Mouse (Mus musculus) liver, adult 2 months (tissue): ENCODE data around the gene Gm11034. TPM values are rescaled to one million over a fixed set of nuclear protein-coding genes. Genes with fewer than 3 reads are reported as not detected.

Experiments used
- DNase-seq: peaks from one replicate; pipeline ENCODE4 v3.0.0-alpha.2; 2011; ENCODE audit warnings: low read depth, low spot score; ENCODE audit errors: extremely low read depth
- H3K27ac ChIP-seq: fragments of 200-500 bp; replicated peaks from 2 replicates; pipeline ENCODE4 v1.5.1; 2012; ENCODE audit warnings: low read depth, mild to moderate bottlenecking, control low read depth, inconsistent platforms, low read length; ENCODE audit not compliant: insufficient read depth
- H3K27me3 ChIP-seq: fragments of 200-500 bp; 2 replicates; pipeline ENCODE4 v1.6.1; 2012; ENCODE audit warnings: mild to moderate bottlenecking, moderate library complexity, low read length, inconsistent platforms; ENCODE audit not compliant: control insufficient read depth, insufficient read depth
- H3K36me3 ChIP-seq: fragments of 200-500 bp; 2 replicates; pipeline ENCODE4 v1.6.1; 2012; ENCODE audit warnings: low read length, inconsistent platforms; ENCODE audit not compliant: control insufficient read depth, insufficient read depth
- H3K4me1 ChIP-seq: fragments of 200-500 bp; 2 replicates; pipeline ENCODE4 v1.6.1; 2011; ENCODE audit warnings: low read length; ENCODE audit not compliant: control insufficient read depth, insufficient read depth
- H3K4me3 ChIP-seq: fragments of 200-500 bp; 2 replicates; pipeline ENCODE4 v1.5.1; 2011; ENCODE audit warnings: low read depth, mild to moderate bottlenecking, control low read depth, low read length, moderate library complexity; ENCODE audit not compliant: insufficient read depth
- H3K79me2 ChIP-seq: fragments of 200-500 bp; 2 replicates; pipeline ENCODE4 v1.6.1; 2012; ENCODE audit warnings: inconsistent platforms, mild to moderate bottlenecking, low read length, moderate library complexity; ENCODE audit not compliant: control insufficient read depth, insufficient read depth
- H3K9ac ChIP-seq: fragments of 200-500 bp; 2 replicates; pipeline ENCODE4 v1.6.1; 2012; ENCODE audit warnings: low read depth, mild to moderate bottlenecking, control low read depth, inconsistent platforms, low read length
- CTCF ChIP-seq: fragments of 200-500 bp; IDR thresholded peaks from 2 replicates; pipeline ENCODE4 v1.5.1; 2011; ENCODE audit warnings: low read depth, low read length, control low read depth
- POLR2A ChIP-seq: fragments of 200-500 bp; IDR thresholded peaks from 2 replicates; pipeline ENCODE4 v1.6.1; 2011; ENCODE audit warnings: low read length, control low read depth; ENCODE audit not compliant: insufficient read depth; ENCODE audit errors: extremely low read depth
- WGBS: fragments of 180-500 bp; shearing (Covaris S2); methylation state at CpG from one replicate; pipeline ENCODE4 v1.1.7; 2018; 5-methylcytosine and 5-hydroxymethylcytosine counted together
- polyA plus RNA-seq: library from polyadenylated mRNA; depleted of rRNA; stranded (reverse); fragments of >200 nt; gene quantifications from 2 replicates; pipeline ENCODE4 v1.2.3, GENCODE M21; 2012; rRNA removed
- total RNA-seq: library from RNA; depleted of rRNA; stranded (reverse); fragments of >200 nt; gene quantifications from 2 replicates; pipeline ENCODE4 v1.2.3, GENCODE M21; 2014; rRNA removed

The Gm11034 gene
- total and polyA plus RNA-seq, 2 experiments: not detected

- Histone ChIP-seq H3K4me1 (no peaks in the 10 kb centered on the region), H3K9ac (no peak overlapping the region), H3K4me3 (no peak overlapping the region), H3K79me2 (no peaks in the 10 kb centered on the region), H3K36me3 (no peaks in the 10 kb centered on the region), H3K27me3 (no peaks in the 10 kb centered on the region), H3K27ac (no peak overlapping the region)
- DNase-seq: no peak
- TF ChIP-seq CTCF: no peak
- no peak for TF ChIP-seq POLR2A
- 87% methylated on average over 2 of the region's 2 CpGs for WGBS
Observed at GRCm38 (mm10) chr8:72187793-72188331, 25.6 kb downstream of the Gm11034 start.

DNA sequence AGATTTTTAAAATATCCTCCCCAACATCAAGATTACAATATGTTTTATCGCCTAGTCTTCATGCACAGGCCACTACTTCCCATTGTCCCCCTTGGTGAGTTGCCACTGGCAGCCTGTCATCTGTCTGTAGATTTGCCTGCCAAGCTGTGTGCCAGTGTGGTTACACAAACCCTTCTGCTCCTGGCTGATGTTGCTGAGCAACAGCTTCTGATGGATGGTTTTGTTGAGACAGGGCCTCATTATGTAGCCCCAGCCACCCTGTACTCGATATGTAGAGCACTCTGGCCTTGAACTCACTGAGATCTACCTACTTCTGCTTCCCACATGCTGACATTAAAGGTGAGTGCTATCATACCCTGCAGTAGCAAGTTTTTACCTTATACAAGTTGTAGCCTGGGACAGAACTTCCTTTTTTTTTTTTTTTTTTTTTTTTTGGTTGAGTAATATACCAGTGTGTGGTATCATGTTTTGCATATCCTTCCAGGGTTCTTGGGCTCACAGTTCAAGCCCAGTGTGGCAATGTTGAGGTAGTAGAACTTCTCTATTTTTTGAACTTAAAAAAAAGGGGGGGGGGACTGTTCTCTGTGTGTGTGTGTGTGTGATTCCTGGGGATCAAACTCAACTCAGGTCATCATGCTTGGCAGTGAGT lies 29.8 kb downstream of the Gm11034 start:
- no peaks in the 10 kb centered on the region for H3K79me2 ChIP-seq
- no peak overlapping the region for H3K27ac ChIP-seq
- peaks cover 15% of the 10 kb centered on the region for H3K36me3 ChIP-seq
- H3K4me1 ChIP-seq: no peaks in the 10 kb centered on the region
- H3K27me3 ChIP-seq: no peaks in the 10 kb centered on the region
- WGBS: 63% methylated on average over 2 of the region's 2 CpGs
- DNase-seq: peak; percentile 37
- no peak overlapping the region for H3K4me3 ChIP-seq
- TF ChIP-seq POLR2A (no peak), CTCF (no peak)
- no peak overlapping the region for H3K9ac ChIP-seq

GRCm38 (mm10) chr8:72177346-72177925 lies 36.0 kb downstream of the Gm11034 start:
- no peak overlapping the region for H3K27ac ChIP-seq
- WGBS: 78% methylated on average over 5 of the region's 5 CpGs
- no peaks in the 10 kb centered on the region for H3K27me3 ChIP-seq
- DNase-seq: peak; percentile 37
- H3K36me3 ChIP-seq: peaks cover 39% of the 10 kb centered on the region
- no peak overlapping the region for H3K4me3 ChIP-seq
- TF ChIP-seq CTCF: peak; percentile 74
- TF ChIP-seq POLR2A: no peak
- H3K9ac ChIP-seq: no peak overlapping the region
- no peaks in the 10 kb centered on the region for H3K4me1 ChIP-seq
- H3K79me2 ChIP-seq: no peaks in the 10 kb centered on the region

DNA sequence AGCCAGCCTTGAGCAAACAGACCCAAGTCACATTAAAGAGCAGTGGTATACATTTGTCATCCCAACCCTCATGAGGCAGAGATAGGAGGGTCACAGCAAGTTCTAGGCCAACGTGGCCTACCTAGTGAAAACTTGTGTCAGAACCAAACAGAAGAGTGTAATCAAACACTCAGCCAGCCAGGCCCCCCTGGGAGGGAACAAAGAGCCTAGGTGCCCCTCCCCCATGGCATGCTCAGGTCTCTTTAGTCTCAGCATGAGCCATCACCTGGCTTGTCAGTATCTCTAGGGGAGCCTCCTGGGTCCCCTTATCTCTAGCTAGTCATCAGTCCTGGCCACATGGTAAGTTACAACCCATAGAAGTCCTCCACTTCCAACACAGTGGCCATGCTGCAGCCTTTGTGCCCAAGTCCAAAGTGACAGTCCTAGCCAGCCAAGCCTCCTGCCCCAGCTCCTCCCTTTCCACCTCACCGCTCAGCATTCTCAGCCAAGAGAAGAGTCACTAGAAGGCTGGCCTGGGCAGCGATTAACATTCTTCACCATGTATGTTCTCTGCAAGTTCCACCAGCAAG lies 43.7 kb downstream of the Gm11034 start:
- 20% methylated on average over 3 of the region's 3 CpGs for WGBS
- H3K4me1 ChIP-seq: peaks cover 8% of the 10 kb centered on the region
- H3K4me3 ChIP-seq: no peak overlapping the region
- peak; percentile 95 for DNase-seq
- H3K27ac ChIP-seq: peak overlapping the region; percentile 89
- peaks cover 9% of the 10 kb centered on the region; the same call in 1 of the 2 replicates for H3K79me2 ChIP-seq
- no peaks in the 10 kb centered on the region for H3K27me3 ChIP-seq
- TF ChIP-seq CTCF (no peak), POLR2A (0 out of 2 replicates have a peak, but pooled peaks have one; percentile 4)
- peaks cover 31% of the 10 kb centered on the region for H3K36me3 ChIP-seq
- no peak overlapping the region for H3K9ac ChIP-seq

- Histone ChIP-seq H3K9ac (no peak overlapping the region), H3K4me3 (no peak overlapping the region), H3K27me3 (no peaks in the 10 kb centered on the region), H3K79me2 (peaks cover 9% of the 10 kb centered on the region; the same call in 1 of the 2 replicates), H3K36me3 (peaks cover 31% of the 10 kb centered on the region), H3K27ac (peak overlapping the region; percentile 89), H3K4me1 (peaks cover 8% of the 10 kb centered on the region)
- DNase-seq: peak; percentile 28
- WGBS: 84% methylated on average over 3 of the region's 3 CpGs
- TF ChIP-seq CTCF (no peak), POLR2A (no peak)
Observed at GRCm38 (mm10) chr8:72169098-72169668, 44.3 kb downstream of the Gm11034 start.

Other genes starting within 250 kb of the Gm11034 start
- gene Cyp4f18, start 204.0 kb downstream of the Gm11034 start, total RNA-seq: 0.74 TPM in 2 replicates
- 0.36 and 1.2 TPM in 2 replicates for gene Cyp4f18, start 204.0 kb downstream of the Gm11034 start, polyA plus RNA-seq
- gene Olfr372, start 172.4 kb downstream of the Gm11034 start, total RNA-seq: not detected in 2 replicates
- not detected in 2 replicates for gene Olfr372, start 172.4 kb downstream of the Gm11034 start, polyA plus RNA-seq
- gene Olfr373, start 130.5 kb downstream of the Gm11034 start, total RNA-seq: not detected in 2 replicates
- not detected in 2 replicates for gene Olfr373, start 130.5 kb downstream of the Gm11034 start, polyA plus RNA-seq
- gene Olfr374, start 106.6 kb downstream of the Gm11034 start, total RNA-seq: not detected in 2 replicates
- gene Olfr374, start 106.6 kb downstream of the Gm11034 start, polyA plus RNA-seq: not detected in 2 replicates
- 23.8 and 26.7 TPM in 2 replicates for gene Tpm4, start 78.7 kb downstream of the Gm11034 start, total RNA-seq
- gene Tpm4, start 78.7 kb downstream of the Gm11034 start, polyA plus RNA-seq: 6.9 and 10.1 TPM in 2 replicates
- 91.4 and 101 TPM in 2 replicates for gene Rab8a, start 52.4 kb downstream of the Gm11034 start, total RNA-seq
- 27.5 and 61.4 TPM in 2 replicates for gene Rab8a, start 52.4 kb downstream of the Gm11034 start, polyA plus RNA-seq
- 0.07 and 0.18 TPM in 2 replicates for gene Hsh2d, start 24.0 kb downstream of the Gm11034 start, total RNA-seq
- 0.07 and 0.11 TPM in 2 replicates for gene Hsh2d, start 24.0 kb downstream of the Gm11034 start, polyA plus RNA-seq
- 1.1 and 2.6 TPM in 2 replicates for gene Cib3, start 799 bp downstream of the Gm11034 start, total RNA-seq
- gene Cib3, start 799 bp downstream of the Gm11034 start, polyA plus RNA-seq: 0.60 and 1.5 TPM in 2 replicates
- 28.6 and 29.5 TPM in 2 replicates for gene Fam32a, start 6.1 kb upstream of the Gm11034 start, total RNA-seq
- 18.8 and 28.4 TPM in 2 replicates for gene Fam32a, start 6.1 kb upstream of the Gm11034 start, polyA plus RNA-seq
- 7.9 and 14.9 TPM in 2 replicates for gene Ap1m1, start 26.4 kb upstream of the Gm11034 start, total RNA-seq
- gene Ap1m1, start 26.4 kb upstream of the Gm11034 start, polyA plus RNA-seq: 38.9 and 39.4 TPM in 2 replicates
- gene Gm10282, start 91.6 kb upstream of the Gm11034 start, total RNA-seq: 0.54 and 1.0 TPM in 2 replicates
- 0.37 and 0.42 TPM in 2 replicates for gene Gm10282, start 91.6 kb upstream of the Gm11034 start, polyA plus RNA-seq
- 2.7 and 2.8 TPM in 2 replicates for gene Klf2, start 105.4 kb upstream of the Gm11034 start, total RNA-seq
- gene Klf2, start 105.4 kb upstream of the Gm11034 start, polyA plus RNA-seq: 4.4 and 6.0 TPM in 2 replicates
- gene Eps15l1, start 207.8 kb upstream of the Gm11034 start, total RNA-seq: 9.0 and 9.5 TPM in 2 replicates
- 8.7 and 13.0 TPM in 2 replicates for gene Eps15l1, start 207.8 kb upstream of the Gm11034 start, polyA plus RNA-seq
- gene Calr3, start 230.2 kb upstream of the Gm11034 start, total RNA-seq: 2.2 and 3.1 TPM in 2 replicates
- gene Calr3, start 230.2 kb upstream of the Gm11034 start, polyA plus RNA-seq: 0.54 TPM in 2 replicates
- 1.8 and 2.1 TPM in 2 replicates for gene 1700030K09Rik, start 230.2 kb upstream of the Gm11034 start, total RNA-seq
- gene 1700030K09Rik, start 230.2 kb upstream of the Gm11034 start, polyA plus RNA-seq: 2.5 and 3.6 TPM in 2 replicates